Mouse (Mus musculus) regulatory T cell (primary cell): ENCODE measurements around the gene Pard3.

Source experiments
- in situ Hi-C: fragments of 300-600 bp; cut with MboI, MseI; formaldehyde crosslinking; loops from one replicate; pipeline ENCODE4 v1.15.1; 2025; ENCODE audit warnings: high pct_unique_total_duplicates

Gene Pard3

DNA sequence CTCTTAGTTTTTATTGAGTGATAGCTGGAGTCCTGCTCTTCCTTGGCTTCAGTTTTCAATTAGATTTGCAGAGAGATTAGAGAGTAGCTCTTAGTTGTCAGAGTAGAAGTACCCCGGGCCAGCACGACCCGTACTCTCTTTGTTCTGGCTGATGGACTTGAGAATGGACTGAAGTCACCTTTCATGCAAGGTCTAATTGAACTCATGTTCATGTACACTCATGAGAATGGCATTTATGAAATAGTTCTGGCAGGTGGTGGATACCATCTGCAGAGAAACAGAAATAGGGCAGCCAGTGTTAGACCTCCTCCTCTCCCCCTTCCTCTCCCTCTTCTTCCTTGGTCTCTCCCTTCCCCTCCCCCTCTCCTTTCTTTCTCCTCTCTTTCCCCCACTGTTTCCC, 158.7 kb downstream of the Pard3 start:
- in situ Hi-C loops = no loop called here

DNA sequence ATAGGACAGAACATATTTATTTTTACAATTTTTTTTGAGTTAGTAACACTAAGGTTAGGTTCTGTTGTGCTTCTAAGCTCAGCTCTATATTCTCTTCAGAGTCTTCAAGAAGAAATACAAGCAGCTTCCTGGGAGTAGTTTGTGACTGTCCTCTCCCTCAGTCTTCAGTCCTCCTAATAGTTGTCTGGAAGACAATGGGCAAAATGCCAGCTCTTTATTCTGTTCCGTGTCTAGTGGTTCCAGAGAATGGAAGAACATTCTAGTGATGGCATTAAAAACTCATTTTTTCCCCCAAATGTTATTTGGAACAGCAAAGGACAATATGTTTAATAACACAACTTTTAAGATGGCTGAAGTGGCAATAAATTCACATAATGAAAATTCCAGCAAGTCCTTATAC, 163.3 kb downstream of the Pard3 start:
- in situ Hi-C loops = no loop called here

DNA sequence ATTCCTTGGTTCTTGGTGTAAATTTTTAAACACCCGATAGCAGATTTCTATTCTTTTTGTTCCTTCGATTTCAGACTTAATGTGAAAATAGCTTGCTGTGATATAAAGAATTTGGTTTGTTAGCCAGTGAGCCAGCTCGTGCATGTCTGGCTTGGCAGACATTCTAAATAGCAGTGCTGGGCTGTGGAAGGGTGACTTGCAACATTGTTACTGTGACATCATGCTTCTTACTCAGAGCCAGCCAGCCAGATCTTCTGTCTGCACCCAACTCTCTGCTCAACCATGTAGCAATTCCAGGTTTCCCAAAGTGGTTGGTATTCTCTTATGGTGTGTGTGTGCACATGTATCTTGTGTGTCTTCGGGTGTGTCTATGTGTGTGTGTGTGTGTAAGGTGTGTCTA, 163.7 kb downstream of the Pard3 start:
- in situ Hi-C loops = no loop called here

DNA sequence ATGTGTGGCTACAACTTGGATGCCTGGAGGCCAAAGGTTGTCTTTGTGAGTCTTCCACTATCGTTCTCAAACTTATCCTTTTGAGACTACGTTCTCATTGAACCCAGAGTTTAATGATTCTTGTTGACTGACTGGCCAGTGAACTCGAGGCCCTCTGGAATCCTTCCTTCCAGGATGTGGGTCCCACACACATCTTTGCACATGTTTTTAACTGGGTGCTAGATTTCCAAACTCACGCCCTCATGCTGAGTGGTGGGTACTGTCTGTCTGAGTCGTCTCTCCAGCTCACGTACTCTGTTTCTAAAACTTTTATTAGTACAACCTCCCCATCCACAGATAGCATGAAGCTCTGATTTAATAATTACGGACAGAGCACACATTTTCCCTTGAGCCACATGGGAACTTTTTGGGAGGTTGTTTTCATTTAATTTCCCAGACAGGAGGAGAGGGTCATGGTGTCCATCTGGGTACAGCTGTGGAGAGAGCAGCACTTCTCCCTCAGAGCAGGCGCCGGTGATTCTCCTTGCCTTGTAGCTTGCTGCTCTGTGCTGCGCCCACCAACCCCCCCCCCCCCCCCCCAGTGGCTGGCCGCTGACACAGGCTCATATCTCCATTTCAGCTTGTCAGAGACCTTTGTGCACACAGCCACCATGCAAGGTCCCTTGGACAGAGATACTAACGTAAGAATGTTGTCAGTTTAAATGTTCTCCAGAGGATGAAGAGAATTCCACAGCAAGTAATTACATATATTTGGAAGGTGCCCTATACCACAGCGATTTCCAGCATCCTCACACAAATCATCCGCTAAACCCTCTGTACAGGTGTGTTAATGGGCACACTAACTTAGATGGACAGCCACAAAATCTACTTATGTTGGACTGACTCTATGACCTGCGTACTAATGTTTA, 165.9 kb downstream of the Pard3 start:
- in situ Hi-C loops = no loop called here

DNA sequence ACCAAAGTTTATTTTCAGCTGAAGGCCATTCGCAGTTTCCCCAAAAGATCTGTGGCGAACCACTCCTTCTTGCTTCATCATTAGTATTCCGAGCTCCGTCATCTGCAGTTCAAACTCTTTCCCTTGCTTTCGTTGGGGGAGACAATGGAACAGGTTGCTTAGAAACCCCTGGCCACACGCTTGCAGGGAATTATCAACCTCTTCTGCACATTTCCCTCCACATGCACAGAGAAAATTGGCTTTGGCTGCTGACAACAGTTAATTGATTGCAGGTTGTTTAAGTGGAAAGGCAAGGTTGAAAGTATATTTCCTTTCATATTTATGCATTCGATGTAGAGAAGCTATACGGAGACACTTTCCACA, 166.5 kb downstream of the Pard3 start:
- in situ Hi-C loops = no loop called here

DNA sequence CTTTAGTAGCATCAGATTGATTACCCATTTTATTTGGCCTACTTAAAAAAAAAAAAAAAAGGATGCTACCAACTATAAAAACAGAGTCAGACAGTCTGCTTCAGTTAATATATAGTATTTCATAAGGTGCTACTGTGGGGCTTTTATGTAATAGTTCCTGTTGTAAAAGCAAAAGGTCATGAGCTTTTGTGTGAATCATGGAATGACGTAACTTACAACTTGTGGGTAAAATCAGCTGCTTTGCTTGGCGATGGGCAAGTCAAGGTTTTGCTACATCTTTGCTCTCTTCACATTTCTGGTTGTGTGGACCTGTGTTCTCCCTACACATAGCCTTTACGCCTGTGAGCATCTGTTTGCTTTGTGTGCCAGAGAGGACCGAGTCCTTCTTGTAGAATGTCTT, 179.7 kb downstream of the Pard3 start:
- in situ Hi-C loops = no loop called here

DNA sequence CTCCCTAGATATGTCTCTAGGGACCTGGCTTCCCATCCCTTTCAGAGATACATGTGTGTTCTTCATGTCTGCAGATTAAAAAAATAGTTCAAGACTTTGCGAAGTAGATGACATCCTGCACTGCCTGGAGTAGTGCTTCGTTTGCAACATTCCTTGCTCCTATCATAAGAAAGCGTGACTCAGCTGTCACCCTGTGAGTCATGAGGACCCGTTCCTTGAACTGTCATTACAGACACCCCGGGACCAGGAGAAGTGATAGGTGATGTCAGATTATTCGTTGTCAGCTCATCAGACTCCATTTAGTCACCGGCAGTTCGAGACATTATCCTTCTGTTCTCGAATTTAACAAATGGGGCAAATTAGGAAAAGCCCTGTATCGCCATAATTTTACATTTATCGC, 180.1 kb downstream of the Pard3 start:
- in situ Hi-C loops = no loop called here

DNA sequence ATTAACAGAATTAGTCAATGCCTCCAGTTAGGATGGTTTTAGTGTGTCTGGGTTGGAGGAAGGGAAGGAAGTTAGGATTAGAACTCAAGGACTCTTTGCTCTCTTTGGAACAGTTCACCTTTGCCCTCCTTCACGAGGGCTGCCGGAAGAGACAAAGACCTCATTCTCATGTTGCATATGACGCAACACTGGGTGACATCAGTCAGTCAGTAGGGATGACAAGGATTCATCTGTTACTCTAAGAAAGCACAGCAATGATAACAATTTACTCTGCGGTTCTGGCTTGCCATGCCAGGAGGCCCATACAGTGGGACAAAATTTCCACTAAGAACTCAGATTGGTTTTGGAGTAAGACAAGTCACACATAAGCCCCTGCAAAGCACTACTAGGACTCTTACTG, 187.1 kb downstream of the Pard3 start:
- in situ Hi-C loops = no loop called here

DNA sequence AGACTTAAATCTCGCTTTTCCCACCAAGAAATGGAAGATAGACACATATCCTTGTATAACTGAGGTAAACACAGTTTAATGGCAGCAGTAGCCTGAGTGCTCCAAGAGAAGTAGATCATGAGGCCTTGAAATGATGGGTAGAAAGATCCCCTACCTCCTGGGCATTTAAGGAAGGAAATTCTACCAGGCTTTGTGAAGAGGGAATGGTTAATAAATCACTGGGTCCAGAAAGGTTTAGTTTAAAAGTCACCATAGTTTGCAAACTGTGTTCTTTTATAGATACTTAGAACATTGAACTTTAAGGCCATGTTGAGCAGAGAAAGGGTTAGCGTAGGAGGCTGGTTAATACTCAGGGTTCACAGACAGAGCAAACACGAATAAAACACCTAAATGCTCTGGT, 187.8 kb downstream of the Pard3 start:
- in situ Hi-C loops = no loop called here

DNA sequence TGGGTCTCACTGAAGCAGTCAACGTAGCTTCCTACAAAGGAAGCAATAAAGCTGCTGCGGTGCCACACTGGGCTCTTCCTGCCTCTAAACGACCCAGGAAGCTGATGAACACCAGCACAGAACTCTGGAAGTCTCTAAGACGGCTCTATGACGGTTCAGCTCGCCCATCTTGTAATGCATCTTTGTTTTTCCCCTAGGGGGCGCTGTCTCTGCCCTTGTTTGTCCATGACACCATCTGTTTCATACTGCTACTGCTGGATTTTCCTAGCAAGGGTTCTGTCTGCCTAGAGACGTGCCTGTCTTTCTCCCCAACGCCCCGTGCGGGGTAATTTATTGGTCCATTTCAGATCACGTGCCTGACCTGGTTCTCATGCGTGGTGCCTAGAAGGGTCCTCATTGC, 188.3 kb downstream of the Pard3 start:
- in situ Hi-C loops = no loop called here

DNA sequence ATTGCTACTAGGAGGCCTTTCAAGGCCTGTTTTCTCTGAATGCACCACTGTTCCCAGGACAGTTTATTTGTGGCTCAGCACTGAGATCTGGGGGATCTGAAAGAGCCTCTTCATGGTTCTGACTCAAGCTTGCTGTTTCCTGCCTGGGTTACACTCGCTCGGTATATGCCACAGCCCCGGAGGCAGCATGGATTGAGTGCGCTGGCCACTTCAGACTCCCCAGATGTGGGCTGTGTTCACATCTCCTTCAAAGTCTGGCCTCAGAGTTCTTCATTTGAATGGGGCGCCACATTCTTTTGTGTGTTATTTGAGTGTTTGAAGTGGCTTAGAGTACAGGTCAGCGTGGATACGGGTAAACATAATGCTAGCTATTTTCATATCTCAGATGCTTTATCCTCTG, 190.9 kb downstream of the Pard3 start:
- in situ Hi-C loops = no loop called here

DNA sequence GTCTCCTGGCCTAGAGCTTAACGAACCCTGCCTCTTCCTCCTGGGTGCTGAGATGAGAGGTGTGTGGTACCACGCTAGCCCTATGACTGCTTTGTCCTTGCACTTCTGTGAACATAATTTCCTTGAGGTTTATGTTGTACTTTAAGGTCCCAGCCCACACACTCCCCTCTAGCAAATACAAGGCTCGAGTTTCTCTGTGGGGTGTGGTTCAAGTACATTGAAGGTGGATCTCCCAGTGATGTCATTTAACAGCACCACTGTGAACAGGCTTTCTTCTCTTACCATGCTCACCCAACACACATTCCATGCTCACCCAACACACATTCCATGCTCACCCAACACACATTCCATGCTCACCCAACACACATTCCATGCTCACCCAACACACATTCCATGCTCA, 193.4 kb downstream of the Pard3 start:
- in situ Hi-C loops = no loop called here

DNA sequence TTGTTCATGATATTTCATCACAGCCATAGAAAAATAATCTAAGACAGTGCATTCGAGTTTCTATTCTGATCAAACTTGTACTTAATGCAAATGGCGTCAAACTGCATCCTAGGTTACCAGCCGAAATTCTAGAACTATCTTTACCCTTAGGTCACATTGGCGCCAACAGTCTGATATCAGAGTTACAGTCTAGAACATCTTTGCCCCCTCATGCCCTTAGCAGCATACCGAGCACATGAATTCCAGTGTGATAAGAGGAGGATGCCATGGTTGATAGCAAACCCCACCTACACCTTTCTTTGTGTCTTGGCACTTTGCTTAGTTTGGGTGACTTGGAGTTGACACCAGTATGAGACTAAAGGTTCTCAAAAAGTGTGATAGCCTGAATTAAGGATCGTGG, 197.4 kb downstream of the Pard3 start:
- in situ Hi-C loops = no loop called here

DNA sequence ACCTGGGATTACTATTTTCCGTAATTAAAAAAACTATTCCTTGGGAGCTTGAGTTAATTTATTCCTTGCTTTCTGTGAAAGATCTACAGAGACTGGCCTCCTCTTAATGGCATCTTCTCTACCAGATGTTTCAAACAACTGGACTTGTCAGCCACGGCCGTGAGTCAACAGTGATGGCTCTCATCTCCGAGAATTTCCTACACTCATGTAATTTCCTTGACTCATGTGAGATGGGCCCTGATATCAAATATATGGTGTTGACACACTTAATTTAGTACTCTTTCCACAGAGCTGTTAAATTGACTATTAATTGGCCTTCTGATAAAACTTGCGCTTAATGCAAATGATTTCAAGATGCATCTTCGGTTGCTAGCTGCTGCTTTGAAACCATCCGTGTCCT, 198.3 kb downstream of the Pard3 start:
- in situ Hi-C loops = no loop called here

DNA sequence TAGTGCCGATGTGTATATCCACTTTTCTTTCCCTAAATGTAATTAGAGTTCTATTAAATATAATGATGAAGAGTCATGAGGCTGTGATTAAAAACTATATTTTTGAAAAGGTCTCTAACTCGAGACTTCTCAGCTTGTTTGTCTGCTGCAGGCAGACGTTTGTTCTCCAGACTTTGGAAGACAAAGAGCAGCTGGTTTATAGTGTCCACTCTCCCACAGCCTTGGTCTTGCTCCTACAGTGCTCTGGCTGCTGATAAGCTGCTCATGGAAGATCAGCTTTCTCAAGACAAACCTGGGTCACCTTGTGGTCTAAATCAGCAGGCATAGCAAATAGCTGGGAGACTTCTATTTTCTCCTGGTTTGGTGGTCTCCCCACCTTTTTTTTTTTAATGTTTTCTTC, 198.7 kb downstream of the Pard3 start:
- in situ Hi-C loops = no loop called here

DNA sequence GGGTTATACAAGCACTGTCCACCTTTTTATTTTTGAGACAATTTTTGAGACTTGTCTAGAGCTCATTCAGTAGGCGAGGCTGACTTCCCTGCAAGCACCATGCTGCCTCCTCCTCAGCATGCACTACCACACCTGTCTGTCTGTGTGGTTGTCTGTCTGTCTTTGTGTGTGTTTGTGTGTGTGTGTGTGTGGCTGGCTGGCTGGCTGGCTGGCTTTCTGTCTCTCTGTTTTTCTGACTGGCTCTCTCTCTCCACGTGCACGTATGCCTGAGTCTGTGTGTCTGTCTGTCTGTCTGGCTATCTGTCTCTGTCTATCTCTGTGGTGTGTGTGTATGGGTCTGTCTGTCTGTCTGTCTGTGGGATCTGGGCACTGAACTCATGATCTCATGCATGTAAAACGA, 199.2 kb downstream of the Pard3 start:
- in situ Hi-C loops = no loop called here

DNA sequence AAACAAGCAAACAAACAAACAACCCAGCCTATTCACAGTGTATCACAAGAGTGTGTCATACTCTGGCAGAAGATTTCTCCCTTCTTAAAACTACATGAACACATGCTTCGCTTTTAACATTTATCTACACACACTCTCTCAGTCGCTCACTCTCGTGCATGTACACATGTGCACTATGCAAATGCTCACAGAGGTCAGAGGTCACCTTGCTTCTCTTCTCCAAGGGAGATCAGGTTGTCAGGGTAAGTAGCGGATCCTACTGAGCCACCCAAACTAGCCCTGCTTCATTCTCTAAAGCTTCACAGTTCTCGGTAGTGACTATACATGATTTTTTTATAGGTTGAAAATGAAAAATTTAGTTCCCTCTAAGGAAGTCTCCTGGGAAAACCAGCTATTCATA, 199.8 kb downstream of the Pard3 start:
- in situ Hi-C loops = no loop called here

DNA sequence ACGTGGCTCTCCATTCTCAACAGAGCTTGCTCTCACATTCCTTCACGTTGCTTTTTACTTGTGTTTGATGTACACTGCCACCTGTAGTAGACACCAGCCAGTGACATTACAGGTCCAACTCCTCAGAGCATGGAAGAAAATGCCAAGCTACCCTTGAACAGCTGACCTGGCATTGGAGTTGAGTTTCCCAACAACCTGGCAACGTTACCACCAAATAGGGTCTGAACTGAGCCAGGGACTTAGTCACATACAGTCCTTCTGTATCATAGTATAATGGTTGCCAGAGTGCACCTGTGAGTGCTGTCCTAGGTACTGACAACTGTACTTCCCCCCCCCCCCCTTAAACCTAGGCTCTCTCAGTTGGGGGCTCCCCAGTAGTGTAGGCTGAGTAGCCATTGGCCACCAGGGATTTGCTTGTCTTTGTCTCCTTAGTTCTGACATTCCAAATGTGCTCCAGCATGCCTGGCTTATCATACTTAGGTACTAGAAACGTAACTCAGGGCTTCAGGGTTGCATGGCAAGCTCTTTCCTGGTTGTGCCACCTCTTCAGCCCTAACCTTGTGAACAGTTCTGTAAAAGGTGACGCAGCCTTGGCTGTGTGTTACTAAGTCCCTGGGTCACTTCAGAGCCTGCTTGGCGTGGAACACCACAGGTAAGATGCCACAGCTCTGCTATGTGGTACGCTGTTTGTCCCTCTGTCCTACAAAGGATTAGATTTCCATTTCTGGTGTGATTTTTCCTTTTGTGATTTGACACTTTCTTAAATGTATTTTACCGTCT, 201.2 kb downstream of the Pard3 start:
- in situ Hi-C loops = no loop called here

DNA sequence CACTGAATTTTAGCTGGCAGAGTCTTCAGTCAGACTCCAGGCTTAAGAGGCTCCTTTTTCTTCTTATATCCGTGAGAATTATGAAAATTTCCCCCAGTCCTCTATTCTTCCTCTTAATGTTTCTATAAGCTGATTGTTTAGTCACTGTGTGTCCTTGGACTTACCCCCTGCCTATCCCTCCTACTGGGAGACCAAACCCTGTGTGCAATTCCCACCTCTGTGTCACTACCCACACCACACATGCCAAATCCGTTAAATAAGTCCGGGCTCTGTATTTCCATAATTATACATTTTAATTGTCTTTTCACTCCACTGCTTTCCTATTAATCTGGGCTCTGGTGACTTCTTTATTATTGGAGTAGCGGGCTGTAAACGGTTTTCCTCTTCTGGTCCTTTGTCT, 203.1 kb downstream of the Pard3 start:
- in situ Hi-C loops = no loop called here

DNA sequence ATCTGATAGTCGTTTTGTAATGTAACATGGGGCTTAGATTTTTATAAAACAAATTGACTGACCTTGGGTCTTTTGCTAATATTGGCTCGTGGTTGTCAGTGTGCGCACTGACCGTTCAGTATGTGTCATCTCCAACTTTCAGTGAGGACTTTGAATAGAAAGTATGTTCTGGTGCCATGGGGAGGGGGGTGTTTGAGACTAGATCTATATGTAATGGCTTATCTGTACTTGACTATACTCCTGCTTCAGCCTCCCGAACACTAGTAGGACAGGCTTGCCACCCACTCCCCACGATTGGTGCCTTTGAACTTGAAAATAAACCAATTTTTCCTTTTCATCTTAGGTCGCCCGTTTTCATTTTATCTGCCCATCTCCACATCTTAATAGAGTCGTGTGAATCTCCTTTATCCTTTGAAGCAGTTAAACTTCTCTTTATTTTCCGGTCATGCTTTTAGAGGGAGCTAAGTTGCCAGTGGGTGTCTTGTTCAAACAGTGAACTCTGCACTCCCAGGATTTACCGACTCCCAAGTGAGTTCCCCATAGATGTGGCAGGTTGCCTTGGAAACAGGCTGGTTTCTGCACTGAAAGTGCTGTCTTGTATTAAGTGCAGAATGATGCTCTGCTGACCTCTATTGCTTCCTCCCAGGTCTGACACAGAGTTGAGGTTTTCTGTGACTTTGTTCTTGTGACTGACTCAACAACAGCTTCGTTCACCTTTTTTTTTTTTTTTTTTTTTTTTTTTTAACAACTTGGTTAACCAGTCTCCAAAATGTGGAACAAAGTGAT, 204.7 kb downstream of the Pard3 start:
- in situ Hi-C loops = no loop called here

DNA sequence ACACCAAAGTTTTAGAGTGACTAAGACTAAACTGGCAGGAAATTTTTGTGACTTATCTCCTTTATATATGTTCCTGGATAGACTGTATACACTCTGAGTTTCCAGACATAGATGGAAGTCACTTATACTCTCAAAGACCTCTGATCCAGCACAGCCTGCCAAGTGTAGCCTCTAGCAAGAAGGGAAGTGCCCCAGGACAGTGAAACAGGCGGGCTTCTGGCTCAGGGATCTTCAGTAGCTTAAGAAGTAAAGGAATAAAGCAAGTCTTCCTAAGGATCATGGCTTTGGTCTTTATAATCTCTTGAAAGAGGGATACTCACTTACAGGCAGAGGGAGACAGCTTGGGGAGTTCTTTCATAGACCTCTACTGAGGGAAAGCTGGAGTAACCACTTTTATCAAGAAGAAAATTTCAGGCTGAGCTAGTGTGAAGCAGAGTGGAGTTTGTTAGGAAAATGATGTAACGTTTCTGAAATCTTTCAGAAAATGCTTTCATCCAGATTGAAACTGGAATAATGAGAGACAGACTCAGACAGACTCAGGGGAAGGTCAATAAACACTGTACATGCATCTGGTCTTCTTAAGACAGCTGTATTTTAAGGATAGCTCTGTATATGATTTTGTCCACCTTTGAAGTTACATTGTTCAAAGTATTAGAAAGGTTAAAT, 205.5 kb downstream of the Pard3 start:
- in situ Hi-C loops = no loop called here

DNA sequence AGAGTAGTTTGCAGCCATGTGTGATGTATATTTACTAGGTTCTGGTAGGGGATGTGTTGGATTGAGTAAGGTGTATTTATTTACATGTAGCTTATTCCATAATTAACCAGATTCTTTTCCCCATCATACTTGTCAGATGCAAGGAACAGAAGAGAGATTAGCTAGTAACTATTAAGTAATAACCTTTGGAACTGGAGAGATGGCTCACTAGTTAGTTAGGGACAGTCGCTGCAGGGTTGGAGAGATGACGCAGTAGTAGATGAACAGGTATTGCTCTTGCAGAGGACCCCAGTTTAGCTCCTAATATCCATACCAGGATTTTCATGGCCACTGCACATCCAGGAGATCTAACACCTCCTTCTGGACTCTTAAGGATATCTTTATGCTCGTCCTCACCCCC, 207.5 kb downstream of the Pard3 start:
- in situ Hi-C loops = no loop called here
